Mouse (Mus musculus) granulocyte monocyte progenitor cell, adult 5-6 weeks (primary cell): Measurements from ENCODE around the gene Sertad2. TPM values are rescaled to one million over a fixed set of nuclear protein-coding genes. Genes with fewer than 3 reads are reported as not detected.
A peak's percentile ranks its signal among the peaks of the same experiment; 100 is the strongest.

ENCODE experiments used
- ATAC-seq: replicated peaks from 2 replicates; pipeline ENCODE4 v1.8.0; 2016; ENCODE audit warnings: mild to moderate bottlenecking, moderate TSS enrichment, inconsistent platforms; ENCODE audit not compliant: poor library complexity, severe bottlenecking
- total RNA-seq, 2 experiments: library from RNA; stranded (forward) in 1 of 2; stranded (reverse) in 1 of 2; fragments of 200-712, 200-1000 nt in 1 of 2; fragments of >200 nt in 1 of 2; fragmentation: Nextera tagmentation in 1 of 2; gene quantifications; 2 replicates each; pipeline ENCODE4 v1.2.3; 2014 to 2017

Sertad2 gene
- total RNA-seq, 2 experiments from 2014 or later: 5.7 to 9.3 TPM

GRCm38 (mm10) chr11:20639918-20640447, 96.9 kb downstream of the Sertad2 start:
- peak; percentile 43 for ATAC-seq

GRCm38 (mm10) chr11:20642321-20642720, 99.3 kb downstream of the Sertad2 start:
- ATAC-seq: no peak

- no peak for ATAC-seq
Measured at GRCm38 (mm10) chr11:20643161-20643560, 100.1 kb downstream of the Sertad2 start.

- ATAC-seq: no peak
Measured at GRCm38 (mm10) chr11:20644166-20644565, 101.1 kb downstream of the Sertad2 start.

GRCm38 (mm10) chr11:20644872-20645271, 101.8 kb downstream of the Sertad2 start:
- no peak for ATAC-seq

- ATAC-seq: no peak
Measured at GRCm38 (mm10) chr11:20645521-20645920, 102.5 kb downstream of the Sertad2 start.

GRCm38 (mm10) chr11:20646142-20646541, 103.1 kb downstream of the Sertad2 start:
- no peak for ATAC-seq

GRCm38 (mm10) chr11:20646986-20647726, 104.1 kb downstream of the Sertad2 start:
- ATAC-seq: no peak

- ATAC-seq: peak; percentile 33
Measured at GRCm38 (mm10) chr11:20647902-20648625, 105.0 kb downstream of the Sertad2 start.

GRCm38 (mm10) chr11:20649477-20649876, 106.4 kb downstream of the Sertad2 start:
- ATAC-seq: no peak

- no peak for ATAC-seq
Measured at GRCm38 (mm10) chr11:20650006-20650639, 107.1 kb downstream of the Sertad2 start.

- no peak for ATAC-seq
Measured at GRCm38 (mm10) chr11:20651166-20651565, 108.1 kb downstream of the Sertad2 start.

GRCm38 (mm10) chr11:20655795-20656710, 113.0 kb downstream of the Sertad2 start:
- peak; percentile 63 for ATAC-seq

- ATAC-seq: peak; percentile 54
Measured at GRCm38 (mm10) chr11:20656711-20657057, 113.6 kb downstream of the Sertad2 start.

- ATAC-seq: no peak
Measured at GRCm38 (mm10) chr11:20659094-20659493, 116.0 kb downstream of the Sertad2 start.

GRCm38 (mm10) chr11:20660111-20661097, 117.4 kb downstream of the Sertad2 start:
- no peak for ATAC-seq

GRCm38 (mm10) chr11:20661652-20662051, 118.6 kb downstream of the Sertad2 start:
- ATAC-seq: peak; percentile 76

- no peak for ATAC-seq
Measured at GRCm38 (mm10) chr11:20662811-20663210, 119.8 kb downstream of the Sertad2 start.
